Mouse (Mus musculus): ENCODE data around the gene Samd5.

GRCm38 (mm10) chr10:9615009-9615408, 60.0 kb downstream of the Samd5 start:
- TF ChIP-seq MAFK (IDR thresholded peaks at IDR 0.05; ENCODE audit: insufficient read depth, low read depth, low read length) = no peak
- TF ChIP-seq ZC3H11A (IDR thresholded peaks at IDR 0.05; ENCODE audit: borderline replicate concordance, low read depth, low read length) = no peak
